Mouse (Mus musculus): Measurements from ENCODE around the gene Cacna1s. TPM values are rescaled to one million over a fixed set of nuclear protein-coding genes. Genes with fewer than 3 reads are reported as not detected.
A peak's percentile ranks its signal among the peaks of the same experiment; 100 is the strongest.

The Cacna1s gene
- 15.8 and 17.2 TPM in 2 replicates for total RNA-seq (2012; rRNA removed)

GRCm38 (mm10) chr1:136052547-136052946, at the start of gene Cacna1s:
TSS of gene Cacna1s (plus strand) at chr1:136052750.
- Histone ChIP-seq H3K9me3 (ENCODE audit: control insufficient read depth, insufficient read depth, low read depth, low read length) (no peaks in the 10 kb centered on the region), H3K9ac (ENCODE audit: insufficient read depth, low read depth, low read length, poor library complexity, severe bottlenecking) (no peak within 1 kb of the TSS), H3K27ac (ENCODE audit: insufficient read depth, low read depth, low read length, poor library complexity, severe bottlenecking) (no peak within 1 kb of the TSS), H3K4me3 (ENCODE audit: insufficient read depth in 1 of 2, low read depth in 1 of 2, low read length in 2 of 2, poor library complexity in 1 of 2, severe bottlenecking in 1 of 2) (no peak within 1 kb of the TSS), H3K4me1 (ENCODE audit: control insufficient read depth in 2 of 2, insufficient read depth in 2 of 2, low read length in 2 of 2, poor library complexity in 1 of 2) (no peaks in the 10 kb centered on the region), H3K36me3 (ENCODE audit: control insufficient read depth, insufficient read depth, low read length, poor library complexity, severe bottlenecking) (no peaks in the 10 kb centered on the region)
- in situ Hi-C loops (cut with MboI; ENCODE audit: low sequenced_read_pairs in 2 of 2, unreplicated experiment in 2 of 2): no loop called here
- no peak for DNase-seq (ENCODE audit: low read depth, low spot score)
- TF ChIP-seq CHD2 (IDR thresholded peaks at IDR 0.05; ENCODE audit: low read depth, low read length) (no peak), MAFK (IDR thresholded peaks at IDR 0.05; ENCODE audit: insufficient read depth, low read depth, low read length) (no peak), ZC3H11A (IDR thresholded peaks at IDR 0.05; ENCODE audit: borderline replicate concordance, low read depth, low read length) (no peak), ZNF384 (IDR thresholded peaks at IDR 0.05; ENCODE audit: low read depth, low read length) (no peak), HCFC1 (IDR thresholded peaks at IDR 0.05; ENCODE audit: borderline replicate concordance, insufficient read depth, low read length) (no peak)

GRCm38 (mm10) chr1:136006292-136006748, 46.2 kb upstream of the Cacna1s start, which contains the start of gene Igfn1:
TSS of gene Igfn1 (minus strand) at chr1:136006342.
- DNase-seq (ENCODE audit: low read depth, low spot score): no peak
- no peak within 1 kb of the TSS for H3K9ac ChIP-seq (ENCODE audit: insufficient read depth, low read depth, low read length, poor library complexity, severe bottlenecking)
- H3K4me3 ChIP-seq (ENCODE audit: insufficient read depth in 1 of 2, low read depth in 1 of 2, low read length in 2 of 2, poor library complexity in 1 of 2, severe bottlenecking in 1 of 2): peak within 1 kb of the TSS in 1 of 2 experiments; percentile 81; a peak in 2 of 4 replicates

GRCm38 (mm10) chr1:136007211-136008158, 45.1 kb upstream of the Cacna1s start, which contains the start of gene Tmem9:
TSS of gene Tmem9 (plus strand) at chr1:136008150.
- peak; percentile 86 for DNase-seq (ENCODE audit: low read depth, low spot score)
- Histone ChIP-seq H3K9me3 (ENCODE audit: control insufficient read depth, insufficient read depth, low read depth, low read length) (no peaks in the 10 kb centered on the region), H3K9ac (ENCODE audit: insufficient read depth, low read depth, low read length, poor library complexity, severe bottlenecking) (peak within 1 kb of the TSS; percentile 38; the same call in 1 of the 2 replicates), H3K36me3 (ENCODE audit: control insufficient read depth, insufficient read depth, low read length, poor library complexity, severe bottlenecking) (no peaks in the 10 kb centered on the region), H3K4me1 (ENCODE audit: control insufficient read depth in 2 of 2, insufficient read depth in 2 of 2, low read length in 2 of 2, poor library complexity in 1 of 2) (no peaks in the 10 kb centered on the region; a peak in 1 of 4 replicates), H3K27ac (ENCODE audit: insufficient read depth, low read depth, low read length, poor library complexity, severe bottlenecking) (no peak within 1 kb of the TSS), H3K4me3 (ENCODE audit: insufficient read depth in 1 of 2, low read depth in 1 of 2, low read length in 2 of 2, poor library complexity in 1 of 2, severe bottlenecking in 1 of 2) (peak within 1 kb of the TSS; percentile 64 to 81)
- TF ChIP-seq ZC3H11A (IDR thresholded peaks at IDR 0.05; ENCODE audit: borderline replicate concordance, low read depth, low read length): no peak
- no peak for TF ChIP-seq ZNF384 (IDR thresholded peaks at IDR 0.05; ENCODE audit: low read depth, low read length)
- TF ChIP-seq MAFK (IDR thresholded peaks at IDR 0.05; ENCODE audit: insufficient read depth, low read depth, low read length): no peak
- no peak for TF ChIP-seq CHD2 (IDR thresholded peaks at IDR 0.05; ENCODE audit: low read depth, low read length)
- no peak for TF ChIP-seq HCFC1 (IDR thresholded peaks at IDR 0.05; ENCODE audit: borderline replicate concordance, insufficient read depth, low read length)
- in situ Hi-C loops (cut with MboI; ENCODE audit: low sequenced_read_pairs in 2 of 2, unreplicated experiment in 2 of 2): no loop called here

More at GRCm38 (mm10) chr1:136006292-136006748, 46.2 kb upstream of the Cacna1s start, which contains the start of gene Igfn1:
- H3K27ac ChIP-seq (ENCODE audit: insufficient read depth, low read depth, low read length, poor library complexity, severe bottlenecking): no peak within 1 kb of the TSS
- no peaks in the 10 kb centered on the region for H3K36me3 ChIP-seq (ENCODE audit: control insufficient read depth, insufficient read depth, low read length, poor library complexity, severe bottlenecking)
- no peak for TF ChIP-seq ZC3H11A (IDR thresholded peaks at IDR 0.05; ENCODE audit: borderline replicate concordance, low read depth, low read length)
- no peak for TF ChIP-seq MAFK (IDR thresholded peaks at IDR 0.05; ENCODE audit: insufficient read depth, low read depth, low read length)
- TF ChIP-seq ZNF384 (IDR thresholded peaks at IDR 0.05; ENCODE audit: low read depth, low read length): no peak
- in situ Hi-C loops (cut with MboI; ENCODE audit: low sequenced_read_pairs in 2 of 2, unreplicated experiment in 2 of 2): no loop called here
- no peaks in the 10 kb centered on the region; a peak in 1 of 4 replicates for H3K4me1 ChIP-seq (ENCODE audit: control insufficient read depth in 2 of 2, insufficient read depth in 2 of 2, low read length in 2 of 2, poor library complexity in 1 of 2)
- H3K9me3 ChIP-seq (ENCODE audit: control insufficient read depth, insufficient read depth, low read depth, low read length): no peaks in the 10 kb centered on the region

- Histone ChIP-seq H3K9ac (ENCODE audit: insufficient read depth, low read depth, low read length, poor library complexity, severe bottlenecking) (no peak overlapping the region), H3K4me3 (ENCODE audit: insufficient read depth in 1 of 2, low read depth in 1 of 2, low read length in 2 of 2, poor library complexity in 1 of 2, severe bottlenecking in 1 of 2) (peak overlapping the region; percentile 39 to 81), H3K4me1 (ENCODE audit: control insufficient read depth in 2 of 2, insufficient read depth in 2 of 2, low read length in 2 of 2, poor library complexity in 1 of 2) (no peaks in the 10 kb centered on the region; a peak in 1 of 4 replicates), H3K9me3 (ENCODE audit: control insufficient read depth, insufficient read depth, low read depth, low read length) (no peaks in the 10 kb centered on the region), H3K27ac (ENCODE audit: insufficient read depth, low read depth, low read length, poor library complexity, severe bottlenecking) (no peak overlapping the region), H3K36me3 (ENCODE audit: control insufficient read depth, insufficient read depth, low read length, poor library complexity, severe bottlenecking) (no peaks in the 10 kb centered on the region)
- DNase-seq (ENCODE audit: low read depth, low spot score): no peak
- TF ChIP-seq MAFK (IDR thresholded peaks at IDR 0.05; ENCODE audit: insufficient read depth, low read depth, low read length) (no peak), HCFC1 (IDR thresholded peaks at IDR 0.05; ENCODE audit: borderline replicate concordance, insufficient read depth, low read length) (no peak), ZNF384 (IDR thresholded peaks at IDR 0.05; ENCODE audit: low read depth, low read length) (no peak), CHD2 (IDR thresholded peaks at IDR 0.05; ENCODE audit: low read depth, low read length) (no peak), ZC3H11A (IDR thresholded peaks at IDR 0.05; ENCODE audit: borderline replicate concordance, low read depth, low read length) (no peak)
- in situ Hi-C loops (cut with MboI; ENCODE audit: low sequenced_read_pairs in 2 of 2, unreplicated experiment in 2 of 2): no loop called here
These were observed 44.4 kb upstream of the Cacna1s start for GRCm38 (mm10) chr1:136008159-136008533.

All from ES-E14 (cell line).